Mouse (Mus musculus): ENCODE results near the gene Tmem150a.

DNA sequence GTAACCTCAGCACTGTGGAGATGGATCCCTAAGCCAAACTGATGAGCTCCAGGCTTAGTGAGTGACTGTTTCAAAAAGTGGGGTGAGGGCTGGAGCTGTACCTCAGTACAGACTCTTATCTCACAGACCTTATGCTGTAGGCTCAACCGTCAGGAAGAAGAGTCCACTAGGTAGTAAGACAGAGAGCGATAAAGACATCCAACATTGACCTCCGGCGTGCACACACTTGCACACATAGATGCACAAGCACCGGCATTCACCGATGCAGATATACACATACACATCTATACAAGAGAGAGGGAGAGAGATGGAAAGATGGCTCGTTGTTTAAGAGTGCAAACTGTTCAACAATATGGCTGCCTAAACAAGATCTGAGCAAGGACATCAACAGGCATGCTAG is 28.7 kb downstream of the Tmem150a start:
- no peak for TF ChIP-seq CTCF (IDR thresholded peaks at IDR 0.05; ENCODE audit: borderline replicate concordance, control insufficient read depth, extremely low read depth, insufficient read depth, low read length, poor library complexity)
- TF ChIP-seq POLR2A (IDR thresholded peaks at IDR 0.05; ENCODE audit: control insufficient read depth, extremely low read depth, insufficient read depth, low read length, poor library complexity), result no peak

Data from thymus, adult 2 months (tissue).